Mouse (Mus musculus) induced T-regulatory cell, adult 2 months (primary cell): Measurements from ENCODE around the gene Bcl2l12.
A peak's percentile ranks its signal among the peaks of the same experiment; 100 is the strongest.

Source experiments
- DNase-seq: peaks from one replicate; pipeline ENCODE4 v3.0.0-alpha.2; 2012; ENCODE audit warnings: low read depth

The Bcl2l12 gene

GRCm38 (mm10) chr7:45017242-45018061 lies 18.9 kb upstream of the Bcl2l12 start, which contains the start of gene Rras:
TSS of gene Rras (plus strand) at chr7:45017961.
- DNase-seq = peak; percentile 100

- DNase-seq = peak; percentile 66
These were observed 18.2 kb upstream of the Bcl2l12 start for GRCm38 (mm10) chr7:45016761-45017160.

- peak; percentile 99 for DNase-seq
These were observed 17.6 kb upstream of the Bcl2l12 start, which contains the start of gene Scaf1 for GRCm38 (mm10) chr7:45015957-45016612. TSS of gene Scaf1 (minus strand) at chr7:45016363.

- no peak for DNase-seq
These were observed 16.9 kb upstream of the Bcl2l12 start for GRCm38 (mm10) chr7:45015344-45015956.

GRCm38 (mm10) chr7:45014096-45014451 lies 15.6 kb upstream of the Bcl2l12 start:
- no peak for DNase-seq

GRCm38 (mm10) chr7:45013366-45014095 lies 15.0 kb upstream of the Bcl2l12 start:
- no peak for DNase-seq

GRCm38 (mm10) chr7:45012824-45013223 lies 14.3 kb upstream of the Bcl2l12 start:
- DNase-seq = no peak

- no peak for DNase-seq
These were observed 13.5 kb upstream of the Bcl2l12 start for GRCm38 (mm10) chr7:45012011-45012410.

GRCm38 (mm10) chr7:45008411-45008810 lies 9.9 kb upstream of the Bcl2l12 start:
- DNase-seq = no peak

GRCm38 (mm10) chr7:45007846-45008245 lies 9.3 kb upstream of the Bcl2l12 start:
- no peak for DNase-seq

- no peak for DNase-seq
These were observed 8.6 kb upstream of the Bcl2l12 start for GRCm38 (mm10) chr7:45007141-45007540.

GRCm38 (mm10) chr7:45006503-45006902 lies 8.0 kb upstream of the Bcl2l12 start:
- no peak for DNase-seq

GRCm38 (mm10) chr7:45005321-45005992 lies 6.9 kb upstream of the Bcl2l12 start:
- DNase-seq = no peak

- DNase-seq = no peak
These were observed 6.0 kb upstream of the Bcl2l12 start for GRCm38 (mm10) chr7:45004546-45004945.

GRCm38 (mm10) chr7:45002440-45002839 lies 3.9 kb upstream of the Bcl2l12 start:
- no peak for DNase-seq

GRCm38 (mm10) chr7:45000539-45001114 lies 2.1 kb upstream of the Bcl2l12 start:
- DNase-seq = no peak

- no peak for DNase-seq
These were observed 1.2 kb upstream of the Bcl2l12 start for GRCm38 (mm10) chr7:44999753-45000152.

- DNase-seq = no peak
These were observed 528 bp downstream of the Bcl2l12 start for GRCm38 (mm10) chr7:44997940-44998428.

- peak; percentile 100 for DNase-seq
These were observed 1.1 kb downstream of the Bcl2l12 start, which contains the start of gene Irf3 for GRCm38 (mm10) chr7:44997231-44997939. TSS of gene Irf3 (plus strand) at chr7:44997648.

GRCm38 (mm10) chr7:44996672-44997071 lies 1.8 kb downstream of the Bcl2l12 start:
- DNase-seq = peak; percentile 28
